Mouse (Mus musculus): ENCODE results near the gene Mettl26. TPM values are rescaled to one million over a fixed set of nuclear protein-coding genes. Genes with fewer than 3 reads are reported as not detected.
"Not testable (repeated sequence)": the region's sequence is repeated elsewhere in the genome, so short reads cannot be mapped to it uniquely, and the experiment has no call there.

Gene Mettl26
- total RNA-seq, 2 experiments from 2014 or later: 11.8 to 15.2 TPM

DNA sequence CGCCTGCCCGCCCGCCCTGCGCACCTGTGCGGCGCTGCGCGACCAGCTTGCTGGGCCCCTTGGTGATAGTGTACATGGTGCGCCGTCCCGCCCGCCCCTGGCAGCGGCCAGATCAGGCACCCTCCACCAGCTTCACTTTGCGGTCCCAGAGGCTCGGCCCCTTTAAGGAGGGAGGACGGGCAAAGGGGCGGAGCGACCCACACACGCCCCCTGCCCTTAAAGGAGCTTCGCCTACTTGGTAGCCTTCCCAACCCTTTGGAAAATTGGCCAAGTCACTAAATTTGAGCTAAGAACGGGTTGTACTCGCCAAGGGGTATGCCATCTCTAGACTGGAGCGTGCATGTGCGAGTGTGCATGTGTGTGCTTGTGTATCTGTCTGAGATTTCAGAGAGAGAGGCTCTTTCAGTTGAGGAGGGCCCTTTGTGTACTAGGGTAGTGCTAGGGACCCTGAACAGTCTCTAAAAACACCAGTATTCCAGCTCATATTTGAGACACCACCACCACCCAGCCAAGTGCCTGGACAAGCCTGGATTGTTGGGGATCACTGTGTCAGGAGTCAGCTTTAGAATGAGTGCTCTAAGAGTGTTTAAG is 6.2 kb upstream of the Mettl26 start, which contains the start of gene Mcrip2:
Gene Mcrip2, minus strand, starts transcription at position 164 of the 591 bp plus-strand sequence.
- peak; percentile 89 to 92 for DNase-seq

DNA sequence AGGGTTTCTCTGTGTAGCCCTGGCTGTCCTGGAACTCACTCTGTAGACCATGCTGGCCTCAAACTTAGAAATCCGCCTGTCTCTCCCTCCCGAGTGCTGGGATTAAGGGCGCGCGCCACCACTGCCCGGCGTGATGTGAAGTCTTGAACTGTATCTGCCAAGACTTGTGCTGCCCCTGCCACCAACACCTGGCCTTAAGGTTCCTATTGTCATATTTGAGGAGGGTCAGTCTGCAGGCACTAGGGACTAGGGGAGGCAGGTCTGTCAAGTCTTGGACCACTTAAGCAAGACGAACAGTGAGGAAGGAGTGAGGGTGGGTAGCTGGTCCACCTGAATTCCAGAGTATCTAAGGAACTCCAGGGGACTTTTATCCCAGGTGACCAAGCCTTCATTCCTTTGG is 5.4 kb upstream of the Mettl26 start:
- no peak for DNase-seq

DNA sequence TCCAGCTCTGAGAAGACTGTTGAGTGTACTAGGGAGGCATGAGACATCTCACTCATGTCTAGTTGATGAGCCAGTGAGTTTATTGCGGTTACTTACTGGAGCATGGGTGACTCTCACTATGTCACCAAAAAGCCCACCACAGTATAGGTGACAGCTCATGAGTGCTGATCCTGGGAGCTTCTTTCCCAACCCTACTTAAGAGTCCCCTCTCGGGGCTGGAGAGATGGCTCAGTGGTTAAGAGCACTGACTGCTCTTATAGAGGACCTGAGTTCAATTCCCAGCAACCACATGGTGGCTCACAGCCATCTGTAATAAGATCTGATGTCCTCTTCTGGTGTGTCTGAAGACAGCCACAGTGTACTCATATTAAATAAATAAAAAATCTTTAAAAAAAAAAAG is 4.9 kb upstream of the Mettl26 start:
- DNase-seq: no peak

DNA sequence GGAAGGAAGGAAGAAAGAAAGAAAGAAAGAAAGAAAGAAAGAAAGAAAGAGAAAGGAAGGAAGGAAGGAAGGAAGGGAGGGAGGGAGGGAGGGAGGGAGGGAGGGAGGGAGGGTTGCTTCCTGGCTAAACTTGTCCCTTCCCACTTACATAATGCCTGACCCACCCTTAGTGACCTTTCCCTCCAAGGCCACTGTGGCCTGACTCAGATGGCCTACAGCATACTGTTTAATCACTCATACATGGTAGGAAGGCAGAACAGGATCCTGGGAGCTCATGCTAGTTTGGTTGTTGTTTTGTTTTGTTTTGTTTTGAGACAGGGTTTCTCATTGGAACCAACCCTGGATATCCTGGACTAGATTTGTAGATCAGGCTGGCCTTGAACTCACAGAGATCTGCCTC is 3.3 kb upstream of the Mettl26 start:
- DNase-seq: not testable (repeated sequence)

DNA sequence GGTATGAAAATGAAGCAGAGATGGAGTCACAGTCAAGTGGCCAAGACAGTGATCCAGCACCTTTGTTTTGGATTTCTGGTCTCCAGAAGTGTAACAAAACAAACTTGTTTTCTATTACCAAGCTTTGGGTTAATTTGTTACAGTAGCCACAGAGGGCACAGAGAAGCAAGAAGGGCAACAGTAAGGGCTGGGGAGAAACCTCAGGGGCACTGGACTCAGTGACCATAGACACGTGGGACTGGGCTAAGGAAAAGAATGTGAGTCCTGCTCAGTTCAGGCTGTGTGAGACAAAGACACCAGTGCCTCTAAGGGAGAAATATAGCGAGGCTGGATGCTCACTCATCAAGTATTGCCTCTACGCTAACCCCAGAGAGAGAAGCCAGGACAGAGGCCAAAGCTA is 2.2 kb upstream of the Mettl26 start:
- DNase-seq: no peak

DNA sequence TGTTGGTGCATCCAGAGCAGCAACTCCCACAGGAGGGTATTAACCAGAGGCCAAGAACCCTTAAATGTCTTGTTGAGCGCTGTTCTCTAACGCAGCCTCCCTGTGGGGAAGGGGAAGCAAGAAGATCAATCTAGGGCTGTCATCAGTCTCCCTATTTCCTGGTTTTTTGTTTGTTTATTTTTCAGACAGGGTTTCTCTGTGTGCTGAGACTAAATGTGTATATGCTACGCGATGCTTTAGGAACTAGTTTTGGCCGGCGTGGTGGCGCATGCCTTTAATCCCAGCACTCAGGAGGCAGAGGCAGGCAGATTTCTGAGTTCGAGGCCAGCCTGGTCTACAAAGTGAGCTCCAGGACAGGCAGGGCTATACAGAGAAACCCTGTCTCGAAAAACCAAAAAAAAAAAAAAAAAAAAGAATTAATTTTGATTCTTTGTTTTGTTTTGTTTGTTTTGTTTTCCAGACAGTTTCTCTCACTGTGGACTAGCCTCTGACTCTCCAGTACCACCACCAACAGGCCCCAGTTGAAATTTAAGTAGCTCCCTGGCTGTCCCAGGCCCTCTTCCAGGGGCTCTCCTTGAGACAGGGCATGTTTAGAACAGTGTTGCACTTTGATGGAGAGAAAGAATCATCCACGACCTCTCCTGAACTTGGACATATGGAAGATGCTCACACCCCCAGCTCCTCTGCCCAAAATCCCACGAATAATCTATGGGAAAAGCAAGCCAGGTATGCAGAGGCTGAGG is 1.3 kb upstream of the Mettl26 start:
- DNase-seq: no peak

DNA sequence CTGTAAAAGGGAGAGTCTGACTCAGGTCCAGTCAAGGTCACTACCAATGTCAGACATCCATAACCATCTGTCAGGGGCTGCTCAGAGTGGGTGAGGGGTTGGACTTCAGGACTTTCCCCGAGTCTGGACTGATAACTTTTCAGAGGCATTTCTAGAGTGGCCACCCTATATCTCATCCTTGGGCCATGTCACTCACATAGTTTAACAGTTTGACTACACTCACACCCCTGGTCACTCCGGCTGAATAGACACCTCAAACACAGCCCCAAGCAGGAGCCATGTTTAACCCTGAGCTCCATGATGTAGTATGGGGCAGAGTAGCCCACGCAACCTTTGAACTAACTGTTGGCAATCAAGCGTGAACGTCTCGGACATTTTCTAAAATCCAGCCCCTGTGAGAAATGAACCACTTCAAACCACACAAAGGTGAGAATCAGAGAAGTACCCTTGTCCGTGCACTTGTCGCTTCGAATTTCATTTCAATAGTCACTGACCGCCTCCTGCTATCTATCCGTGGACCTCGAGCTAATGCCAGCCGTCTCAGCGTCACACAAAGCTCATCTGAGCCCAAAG is 640 bp upstream of the Mettl26 start:
- no peak for DNase-seq

DNA sequence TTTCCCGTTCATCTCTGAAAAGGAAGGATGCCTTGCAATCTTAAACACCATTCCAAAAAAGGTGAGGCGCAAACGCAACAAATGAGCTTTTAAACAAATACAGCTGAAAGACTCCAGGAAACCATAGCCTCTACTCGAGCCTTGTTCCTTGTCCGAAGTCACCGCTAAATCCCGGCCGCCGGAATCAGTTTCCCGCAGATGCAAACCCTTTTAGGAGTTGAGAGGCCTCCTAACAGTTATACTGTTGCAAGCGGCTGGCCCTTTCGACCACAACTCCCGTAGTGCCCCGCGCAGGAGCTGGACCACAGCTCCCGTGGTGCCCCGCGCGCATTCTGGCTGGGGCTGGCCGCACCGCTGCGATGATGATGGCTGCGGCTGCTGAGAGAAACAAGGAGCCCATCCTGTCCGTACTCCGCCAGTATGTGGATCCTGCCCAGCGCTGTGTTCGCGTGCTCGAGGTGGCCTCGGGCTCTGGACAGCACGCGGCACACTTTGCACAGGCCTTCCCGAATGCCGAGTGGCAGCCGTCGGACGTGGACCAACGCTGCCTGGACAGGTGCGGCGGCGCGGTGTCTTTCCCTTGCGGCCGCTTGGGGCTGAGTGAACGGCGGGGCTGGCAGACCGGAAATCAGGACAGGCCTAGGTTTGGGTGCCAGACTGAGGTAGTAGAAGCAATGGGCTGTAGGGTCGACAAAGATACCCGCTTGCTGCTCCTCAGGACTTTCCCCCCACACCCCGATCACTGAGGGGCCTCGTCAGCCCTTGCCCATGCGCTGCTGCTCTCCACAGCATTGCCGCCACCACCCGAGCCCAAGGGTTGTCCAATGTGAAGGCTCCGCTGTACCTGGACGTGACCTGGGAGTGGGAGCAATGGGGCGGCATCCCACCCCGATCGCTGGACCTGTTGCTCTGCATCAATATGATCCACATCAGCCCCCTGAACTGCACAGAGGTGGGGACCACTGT is 580 bp downstream of the Mettl26 start:
- peak; percentile 89 to 93 for DNase-seq

DNA sequence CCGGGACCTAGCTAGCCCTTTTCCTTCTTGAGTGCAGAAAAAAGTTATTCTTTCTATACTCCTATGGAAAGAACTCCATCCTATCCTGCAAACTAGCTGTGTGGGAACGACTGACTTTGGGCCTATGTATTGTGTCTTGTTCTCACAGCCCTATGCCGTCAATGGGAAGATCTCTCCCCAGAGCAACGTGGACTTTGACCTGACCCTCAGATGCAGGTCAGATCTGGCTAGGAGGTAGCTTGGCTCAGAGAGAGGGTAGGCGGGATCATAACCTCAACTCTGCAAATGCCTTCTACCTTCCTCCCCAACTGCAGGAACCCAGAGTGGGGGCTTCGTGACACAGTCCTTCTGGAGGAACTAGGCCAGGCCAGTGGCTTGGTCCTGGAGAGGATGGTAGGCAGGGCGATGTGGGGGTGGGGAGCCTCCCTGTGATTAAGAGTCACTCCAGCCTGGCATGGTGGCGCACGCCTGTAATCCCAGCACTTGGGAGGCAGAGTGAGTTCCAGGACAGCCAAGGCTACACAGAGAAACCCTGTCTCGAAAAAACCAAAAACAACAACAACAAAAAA is 1.6 kb downstream of the Mettl26 start:
- no peak for DNase-seq

DNA sequence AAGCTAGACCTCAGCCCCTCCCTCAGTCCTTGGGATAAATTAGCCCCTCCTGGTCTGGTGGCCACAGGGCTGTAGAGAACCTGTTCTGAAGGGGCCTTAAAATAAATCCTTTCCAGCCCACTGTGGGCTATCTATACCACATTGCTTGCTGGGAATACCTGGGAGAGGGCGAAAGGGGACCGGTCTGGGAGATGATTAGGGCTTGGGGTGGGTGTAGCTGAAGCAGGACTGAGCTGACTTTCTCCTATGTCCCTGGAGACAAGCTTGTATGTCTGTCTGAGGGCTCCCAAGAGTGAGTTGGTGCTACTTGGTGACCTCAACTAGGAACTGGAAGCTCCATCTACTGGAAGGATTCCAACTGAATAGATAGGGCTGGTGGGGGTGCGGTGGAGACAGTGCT is 2.2 kb downstream of the Mettl26 start:
- no peak for DNase-seq

DNA sequence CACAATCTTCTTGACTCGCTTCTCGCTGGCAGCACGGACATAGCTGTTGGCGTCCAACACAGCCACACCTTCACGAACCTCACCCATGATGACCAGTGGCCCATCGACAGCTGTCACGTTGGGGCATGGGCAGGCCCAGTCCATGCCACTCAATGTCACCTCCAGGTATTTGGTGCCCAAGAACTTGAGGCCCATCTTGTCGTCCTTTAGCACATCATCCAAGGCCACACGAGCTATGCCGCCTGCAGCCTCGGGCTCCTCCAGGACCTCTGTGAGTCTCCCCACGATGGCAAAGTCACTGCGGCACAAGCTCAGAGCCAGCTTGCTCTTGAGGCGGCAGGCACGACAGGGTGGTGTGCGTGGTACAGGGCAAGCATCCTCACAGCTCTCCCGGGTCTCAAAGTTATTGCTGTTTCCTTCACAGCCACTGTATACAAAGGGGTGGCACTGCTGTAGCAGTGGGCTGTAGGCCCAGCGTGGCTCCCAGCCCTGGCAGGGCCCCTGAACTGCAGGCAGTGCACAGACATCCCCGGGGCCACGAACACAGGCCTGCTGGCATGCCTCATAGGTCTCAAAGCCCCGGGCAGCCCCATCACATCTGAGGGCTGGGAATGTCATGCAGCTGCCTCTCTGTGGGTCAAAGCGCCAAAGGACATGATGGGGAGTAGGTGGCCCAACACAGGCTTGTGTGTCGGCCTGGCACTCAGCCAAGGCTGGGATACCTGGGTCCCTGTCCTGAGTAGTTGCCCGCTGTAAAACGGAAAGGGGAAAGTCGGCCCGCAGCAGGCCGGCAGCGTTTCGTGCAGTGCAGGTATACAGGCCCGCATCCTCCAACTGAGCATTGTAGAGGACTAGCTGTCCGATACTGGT is 3.1 kb downstream of the Mettl26 start:
- no peak for DNase-seq

DNA sequence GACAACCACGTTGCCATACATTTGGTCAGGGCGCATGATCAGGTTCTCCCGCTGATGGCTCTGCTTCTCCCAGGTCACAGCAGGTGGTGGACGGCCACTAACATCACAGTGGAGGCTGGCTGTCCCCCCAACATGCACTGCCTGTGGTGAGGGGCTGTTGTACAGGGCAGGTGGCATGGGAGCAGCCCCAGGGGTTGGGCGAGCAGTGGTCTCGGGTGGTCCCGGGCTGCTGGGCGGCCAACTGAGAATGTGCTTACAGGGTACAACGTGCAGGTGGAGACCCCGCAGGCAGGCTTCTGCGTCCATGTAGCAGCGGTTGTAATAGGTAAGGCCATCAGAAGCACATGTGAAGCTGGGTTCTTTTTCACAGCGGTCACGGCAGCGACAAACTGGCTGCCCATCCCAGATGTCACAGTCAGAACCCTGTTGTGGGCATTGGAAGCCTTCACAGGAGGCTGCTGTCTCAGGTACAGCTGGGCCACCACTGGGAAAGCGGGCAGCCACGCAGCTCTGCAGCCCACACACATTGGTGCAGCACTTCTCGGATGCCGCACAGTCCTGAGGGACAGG is 3.8 kb downstream of the Mettl26 start:
- no peak for DNase-seq

DNA sequence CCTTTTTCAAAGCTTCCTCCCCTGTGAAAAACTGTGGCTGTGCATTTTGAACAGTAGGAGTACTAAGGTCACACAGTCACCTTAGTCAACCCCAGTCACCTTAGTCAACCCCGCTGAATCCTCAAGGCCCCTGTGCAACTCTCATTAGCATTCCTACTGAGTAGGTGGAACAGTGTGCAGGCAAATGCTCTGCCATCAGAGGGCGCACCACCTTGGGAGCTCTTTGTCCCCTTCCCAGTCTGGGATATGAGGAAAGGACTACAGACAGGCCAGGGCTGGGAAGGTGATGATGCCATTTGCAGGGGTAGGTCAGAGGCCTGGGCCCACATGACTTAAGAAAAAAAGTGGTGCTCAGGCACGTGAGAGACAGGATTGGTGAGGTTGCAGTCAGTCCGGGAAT is 4.4 kb downstream of the Mettl26 start:
- DNase-seq: no peak

DNA sequence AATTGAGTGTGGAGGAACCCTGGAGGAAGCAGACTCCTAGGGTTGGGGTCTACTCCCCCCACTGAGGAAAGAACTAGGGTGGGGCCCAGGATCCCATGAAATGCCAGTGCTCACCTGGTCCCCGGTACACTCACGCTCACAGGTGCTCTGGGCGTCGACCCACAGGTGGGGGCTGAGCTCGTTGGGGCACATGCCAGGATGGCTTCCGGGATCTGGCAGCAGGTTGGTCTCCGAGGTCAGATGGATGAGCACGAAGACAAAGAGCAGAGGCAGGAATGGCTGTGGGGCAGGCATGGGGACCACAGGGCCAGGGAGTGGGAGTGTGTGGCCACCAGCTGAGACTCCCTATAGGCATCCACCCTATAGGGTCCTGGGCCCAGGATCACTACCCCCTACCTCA is 4.9 kb downstream of the Mettl26 start:
- DNase-seq: no peak

DNA sequence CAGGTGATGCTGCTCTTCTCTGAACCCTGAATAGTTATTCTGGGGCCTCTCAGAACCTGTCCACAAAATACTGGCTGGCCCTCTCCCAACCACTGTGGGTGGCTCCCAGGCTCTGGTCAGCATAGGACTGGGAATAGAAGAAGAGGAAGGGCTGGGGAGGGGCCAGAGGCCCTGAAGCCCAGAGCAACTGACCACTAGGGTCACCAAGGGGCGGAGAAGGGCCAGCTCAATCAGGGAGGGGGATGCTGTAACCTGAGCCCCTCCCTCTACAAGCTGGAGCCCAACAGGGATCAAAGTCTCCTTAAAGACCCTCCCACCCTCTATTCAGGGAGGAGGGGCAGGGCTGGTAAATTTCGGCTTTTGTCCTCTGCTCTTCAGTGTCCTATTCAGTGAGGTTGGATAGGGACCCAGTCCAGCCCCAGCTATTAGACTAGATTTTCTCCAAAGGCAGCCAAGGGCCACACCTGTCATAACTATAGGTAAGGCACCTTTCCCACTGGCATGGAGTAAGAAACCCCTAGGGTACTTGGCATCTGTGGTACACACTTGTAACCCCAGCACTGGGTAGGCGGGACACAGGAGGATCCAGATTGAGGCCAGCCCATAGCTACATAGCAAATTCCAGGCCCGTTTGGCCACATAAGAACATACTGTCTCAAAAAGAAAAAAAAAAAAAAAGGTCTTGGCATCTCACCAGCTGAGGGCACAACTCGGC is 5.5 kb downstream of the Mettl26 start, which contains the start of gene Wfikkn1:
Gene Wfikkn1, minus strand, starts transcription at position 663 of the 715 bp plus-strand sequence.
- no peak for DNase-seq

DNA sequence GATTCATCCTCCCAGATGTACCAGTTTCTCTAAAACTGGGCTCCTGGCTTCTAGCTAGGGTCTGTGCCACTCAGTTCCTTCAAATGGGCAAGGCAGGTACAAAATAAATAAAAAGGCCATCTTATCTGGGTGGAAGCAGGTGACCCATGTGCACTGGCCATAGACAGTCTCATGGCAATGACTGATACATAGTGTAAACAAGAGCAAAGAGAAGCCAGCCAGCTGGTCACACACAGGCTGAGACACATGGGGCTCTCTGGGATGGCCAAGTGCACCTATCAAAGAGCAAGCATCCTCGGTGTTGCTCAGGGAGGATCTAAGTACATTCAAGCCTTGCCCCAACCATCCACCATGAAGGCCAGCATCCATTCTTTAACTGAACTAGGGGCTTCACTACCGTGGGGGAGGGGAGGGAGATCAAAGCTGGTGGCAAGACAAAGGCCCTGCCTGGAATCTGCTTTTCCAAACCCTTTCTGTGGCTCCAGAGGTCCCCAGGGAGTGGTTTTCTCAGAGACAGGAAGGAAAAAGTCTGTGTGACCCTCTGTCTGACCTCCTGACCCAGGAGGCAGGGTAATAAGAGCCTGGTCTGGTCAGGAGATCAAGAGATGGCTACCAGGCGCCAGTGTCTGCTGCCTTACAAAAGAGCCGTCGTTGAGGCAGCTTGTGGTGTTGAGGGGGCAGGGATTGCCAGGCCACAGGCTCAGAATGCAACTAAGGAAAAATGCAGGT is 6.2 kb downstream of the Mettl26 start:
- DNase-seq: no peak

DNA sequence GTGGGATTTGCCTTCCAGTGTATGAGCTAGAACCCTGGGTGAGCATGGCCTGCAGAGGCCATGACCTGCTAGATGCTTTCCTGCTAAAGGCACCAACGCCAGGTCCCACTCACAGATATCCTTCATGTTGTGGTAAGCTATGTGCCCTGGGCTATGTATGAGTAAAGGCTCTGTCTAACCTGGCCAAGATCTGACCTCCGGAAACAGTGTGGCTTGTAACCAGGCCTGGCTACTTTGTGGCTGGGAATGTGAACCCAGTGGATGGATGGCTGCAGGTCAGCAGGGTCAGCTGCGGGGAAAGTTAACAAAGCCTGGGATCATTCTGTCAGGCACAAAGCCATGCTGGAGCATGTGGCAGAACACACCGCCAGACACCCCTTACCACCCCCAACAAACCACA is 6.8 kb downstream of the Mettl26 start:
- DNase-seq: no peak

DNA sequence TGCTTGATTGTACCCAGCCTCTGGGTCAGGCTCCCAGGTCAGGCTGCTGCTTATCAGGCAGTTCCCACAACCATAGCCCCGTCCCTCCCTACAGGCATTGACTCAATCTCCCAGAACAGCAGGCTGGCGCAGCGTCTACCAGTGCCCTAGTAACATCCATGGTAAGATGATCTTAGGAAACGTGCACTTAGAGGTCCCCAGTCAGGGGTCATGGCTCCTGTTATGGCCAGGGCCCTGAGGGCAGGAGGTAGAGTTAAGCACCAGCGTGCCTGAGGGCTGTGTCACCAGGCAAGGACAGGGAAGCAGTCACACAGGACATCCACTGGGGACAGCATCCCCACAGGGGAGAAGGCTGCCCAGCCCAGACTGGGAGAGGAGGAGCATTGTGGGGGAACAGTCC is 7.4 kb downstream of the Mettl26 start:
- DNase-seq: no peak

DNA sequence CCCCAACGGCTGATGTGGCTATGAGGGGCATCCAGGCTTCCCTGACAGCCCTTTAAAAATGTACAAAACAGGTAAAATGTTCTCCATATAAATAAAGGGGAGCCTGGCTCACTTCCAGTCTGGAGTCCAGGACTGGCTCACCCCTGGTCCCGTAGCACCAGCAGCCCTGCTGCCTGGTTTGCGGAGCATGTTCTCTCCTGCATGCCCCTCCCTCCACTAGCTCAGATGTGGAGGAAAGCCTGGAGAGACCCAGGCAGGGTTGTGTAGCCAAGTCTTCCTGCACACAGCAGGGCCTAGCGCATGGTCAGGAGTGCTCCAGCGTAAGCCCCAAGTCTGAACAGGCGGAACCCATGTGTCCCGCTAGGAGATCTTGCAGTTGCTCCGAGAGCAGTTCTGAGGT is 8.4 kb downstream of the Mettl26 start:
- no peak for DNase-seq
